In the genomic region with DNA sequence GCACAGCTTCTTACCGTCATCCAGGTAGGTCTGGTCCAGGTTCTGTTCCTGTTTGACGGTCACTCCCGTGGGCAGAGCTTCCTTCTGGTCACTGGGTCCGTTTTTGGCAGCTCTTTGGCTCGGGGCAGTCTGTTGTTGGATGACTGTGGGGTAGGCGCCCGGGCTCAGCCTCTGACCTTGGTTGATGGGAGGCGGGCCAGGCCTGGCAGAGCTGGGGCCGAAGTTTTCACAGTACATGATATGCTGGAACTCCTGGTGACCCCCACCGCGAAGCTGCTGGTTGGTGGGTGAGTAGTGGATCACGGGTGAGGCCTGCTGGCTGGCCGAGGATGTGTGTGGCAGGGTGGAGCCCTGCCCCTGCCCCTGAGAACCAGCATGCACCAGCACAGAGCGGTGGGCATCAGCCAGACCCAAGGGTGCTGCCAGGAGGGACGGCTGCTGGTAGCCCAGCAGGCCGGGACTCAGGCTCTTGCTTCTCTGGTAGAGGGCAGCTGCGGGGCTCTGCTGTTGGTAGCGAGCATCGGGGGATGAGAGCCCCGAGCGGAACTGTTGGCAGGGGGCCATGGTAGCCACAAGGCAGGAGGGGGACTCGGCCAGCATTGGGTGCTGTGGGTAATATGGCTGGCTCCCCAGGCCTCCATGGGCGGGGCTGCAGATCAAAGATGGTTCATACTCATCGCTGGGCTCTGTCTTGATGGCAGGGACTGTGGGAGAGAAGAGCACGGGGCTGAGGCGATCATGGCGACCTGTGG, we compare ENCODE assay signal across 16 mouse cellular contexts.
DNase-seq lines count a peak whose midpoint lies in the region; ATAC-seq and TF ChIP-seq lines count a peak whose summit lies in the region.
"Had no signal": no experiment of that assay in that cellular context is flagged by ENCODE, and none has a peak within 500 bp of the region (broad histone marks: within the 10 kb centered on the region; RNA-seq: fewer than 3 reads in every experiment).

No protein-coding gene starts in this region.

- no peaks in the 10 kb centered on the region for H3K27me3 ChIP-seq in forebrain, embryonic 10.5 days (ENCODE audit: poor library complexity, severe bottlenecking)
- no peaks in the 10 kb centered on the region for H3K27me3 ChIP-seq in forebrain, embryonic 16.5 days (replicated peaks; ENCODE audit: control insufficient read depth, insufficient read depth, low read length)
- H3K27me3 ChIP-seq in hindbrain, embryonic 10.5 days (ENCODE audit: insufficient read depth, poor library complexity, severe bottlenecking), result 0 out of 2 replicates have a peak, but pooled peaks cover 5% of the 10 kb centered on the region
- no peaks in the 10 kb centered on the region for H3K27me3 ChIP-seq in hindbrain, embryonic 14.5 days (ENCODE audit: control insufficient read depth, insufficient read depth, low read length)
- H3K27me3 ChIP-seq in E14TG2a.4 (ENCODE audit: insufficient read depth, low read length), result peaks cover 18% of the 10 kb centered on the region
- H3K27me3 ChIP-seq in thymus, adult 2 months (ENCODE audit: control insufficient read depth, insufficient read depth, low read length), result no peaks in the 10 kb centered on the region
- H3K27me3 ChIP-seq: heart, embryonic 15.5 days; limb, embryonic 12.5 days had no signal

- H3K4me1 ChIP-seq in forebrain, embryonic 10.5 days, result 0 out of 2 replicates have a peak, but pooled peaks cover 2% of the 10 kb centered on the region
- H3K4me1 ChIP-seq in forebrain, embryonic 16.5 days (replicated peaks; ENCODE audit: control insufficient read depth, insufficient read depth, low read length), result no peaks in the 10 kb centered on the region; the same call in 1 of the 2 replicates
- H3K4me1 ChIP-seq in hindbrain, embryonic 10.5 days (replicated peaks), result 0 out of 2 replicates have a peak, but pooled peaks cover 3% of the 10 kb centered on the region
- H3K4me1 ChIP-seq in hindbrain, embryonic 14.5 days (replicated peaks; ENCODE audit: control insufficient read depth, insufficient read depth, low read length), result no peaks in the 10 kb centered on the region
- H3K4me1 ChIP-seq in E14TG2a.4 (replicated peaks; ENCODE audit: low read depth, low read length), result peaks cover 12% of the 10 kb centered on the region
- H3K4me1 ChIP-seq in thymus, adult 2 months (replicated peaks; ENCODE audit: control insufficient read depth, insufficient read depth, low read length), result peaks cover 5% of the 10 kb centered on the region

- TF ChIP-seq CTCF in E14TG2a.4 (conservative IDR thresholded peaks at IDR 0.05; ENCODE audit: low read length), result no peak
- no peak for TF ChIP-seq CTCF in thymus, adult 2 months (IDR thresholded peaks at IDR 0.05; ENCODE audit: borderline replicate concordance, control insufficient read depth, extremely low read depth, insufficient read depth, low read length, poor library complexity)

- H3K27ac ChIP-seq in forebrain, embryonic 10.5 days, result 0 out of 2 replicates have a peak overlapping the region, but pooled peaks have one; percentile 44
- H3K27ac ChIP-seq in forebrain, embryonic 16.5 days (ENCODE audit: low read length), result no peak overlapping the region
- 0 out of 2 replicates have a peak overlapping the region, but pooled peaks have one; percentile 40 for H3K27ac ChIP-seq in hindbrain, embryonic 10.5 days
- H3K27ac ChIP-seq in hindbrain, embryonic 14.5 days, result no peak overlapping the region
- no peak overlapping the region for H3K27ac ChIP-seq in thymus, adult 2 months (ENCODE audit: control insufficient read depth, insufficient read depth, low read length)
- H3K27ac ChIP-seq: heart, embryonic 15.5 days; hindbrain, postnatal 0 days; limb, embryonic 12.5 days had no signal

- no peaks in the 10 kb centered on the region for H3K36me3 ChIP-seq in forebrain, embryonic 10.5 days (replicated peaks)
- H3K36me3 ChIP-seq in forebrain, embryonic 16.5 days (ENCODE audit: control insufficient read depth, insufficient read depth), result no peaks in the 10 kb centered on the region
- no peaks in the 10 kb centered on the region for H3K36me3 ChIP-seq in hindbrain, embryonic 10.5 days
- H3K36me3 ChIP-seq in hindbrain, embryonic 14.5 days (replicated peaks; ENCODE audit: control insufficient read depth, insufficient read depth), result no peaks in the 10 kb centered on the region
- no peaks in the 10 kb centered on the region for H3K36me3 ChIP-seq in E14TG2a.4 (ENCODE audit: insufficient read depth, low read length)
- no peaks in the 10 kb centered on the region for H3K36me3 ChIP-seq in thymus, adult 2 months (ENCODE audit: control insufficient read depth, insufficient read depth, low read length)
- H3K36me3 ChIP-seq: limb, embryonic 12.5 days had no signal

- WGBS in forebrain, embryonic 10.5 days, result 87% methylated on average over 27 of the region's 27 CpGs
- WGBS in forebrain, embryonic 16.5 days, result 78% methylated on average over 27 of the region's 27 CpGs
- WGBS in hindbrain, embryonic 10.5 days, result 90% methylated on average over 27 of the region's 27 CpGs
- WGBS in hindbrain, embryonic 14.5 days, result 86% methylated on average over 27 of the region's 27 CpGs
- 66% methylated on average over 27 of the region's 27 CpGs for WGBS in thymus, adult 2 months

- H3K9me3 ChIP-seq in forebrain, embryonic 10.5 days, result no peaks in the 10 kb centered on the region
- H3K9me3 ChIP-seq in forebrain, embryonic 16.5 days (ENCODE audit: control insufficient read depth, low read length), result no peaks in the 10 kb centered on the region
- no peaks in the 10 kb centered on the region for H3K9me3 ChIP-seq in hindbrain, embryonic 10.5 days
- no peaks in the 10 kb centered on the region for H3K9me3 ChIP-seq in hindbrain, embryonic 14.5 days (ENCODE audit: control insufficient read depth, low read length)
- no peaks in the 10 kb centered on the region for H3K9me3 ChIP-seq in E14TG2a.4 (ENCODE audit: low read length)
- H3K9me3 ChIP-seq: heart, embryonic 15.5 days; limb, embryonic 12.5 days had no signal

- TF ChIP-seq POLR2A in thymus, adult 2 months (IDR thresholded peaks at IDR 0.05; ENCODE audit: control insufficient read depth, extremely low read depth, insufficient read depth, low read length, poor library complexity), result no peak

- no peak overlapping the region for H3K4me3 ChIP-seq in forebrain, embryonic 10.5 days
- H3K4me3 ChIP-seq in forebrain, embryonic 16.5 days (replicated peaks; ENCODE audit: low read length), result no peak overlapping the region
- H3K4me3 ChIP-seq in hindbrain, embryonic 10.5 days, result no peak overlapping the region
- H3K4me3 ChIP-seq in hindbrain, embryonic 14.5 days (replicated peaks; ENCODE audit: low read length), result no peak overlapping the region
- H3K4me3 ChIP-seq in E14TG2a.4 (replicated peaks; ENCODE audit: low read length), result peak overlapping the region; percentile 46
- H3K4me3 ChIP-seq in thymus, adult 2 months (ENCODE audit: control insufficient read depth, insufficient read depth, low read length), result no peak overlapping the region
- H3K4me3 ChIP-seq: erythroblast, embryonic 14.5 days; heart, embryonic 15.5 days; limb, embryonic 12.5 days had no signal

- no peak for ATAC-seq in forebrain, embryonic 16.5 days
- ATAC-seq in hindbrain, embryonic 14.5 days (ENCODE audit: low FRiP score), result no peak
- peak; percentile 46 for ATAC-seq in common myeloid progenitor, adult 5-6 weeks (replicated peaks; ENCODE audit: low read depth, poor library complexity, severe bottlenecking)

- no peak overlapping the region for H3K9ac ChIP-seq in forebrain, embryonic 16.5 days (replicated peaks; ENCODE audit: low read depth, low read length)
- no peak overlapping the region for H3K9ac ChIP-seq in hindbrain, embryonic 14.5 days
- H3K9ac ChIP-seq: heart, embryonic 15.5 days; limb, embryonic 12.5 days had no signal

- H3K4me2 ChIP-seq in forebrain, embryonic 16.5 days (ENCODE audit: low read length), result no peak overlapping the region
- no peak overlapping the region for H3K4me2 ChIP-seq in hindbrain, embryonic 14.5 days (replicated peaks)
- H3K4me2 ChIP-seq: heart, embryonic 15.5 days; limb, embryonic 12.5 days had no signal

- no peak for DNase-seq in forebrain, embryonic 10.5 days (ENCODE audit: extremely low spot score, low spot score)
- DNase-seq in hindbrain, embryonic 10.5 days (ENCODE audit: low spot score), result no peak
- no peak for DNase-seq in hindbrain, embryonic 14.5 days (ENCODE audit: low spot score)
- DNase-seq in thymus, adult 2 months, result no peak
- DNase-seq in urinary bladder, postnatal 14 days (ENCODE audit: low spot score), result no peak
- DNase-seq: cerebellum, adult 11-12 months; kidney, adult 8-10 months; lung, adult 18-20 months; thymus, postnatal 4 days had no signal

Comparison
In these comparisons a context has a peak if more than half of its experiments do, and no peak if none do; other contexts are left out.
1. H3K27ac ChIP-seq: peak in forebrain, embryonic 10.5 days (single experiment) and hindbrain, embryonic 10.5 days (single experiment); none in forebrain, embryonic 16.5 days (single experiment), hindbrain, embryonic 14.5 days (single experiment) and thymus, adult 2 months (single experiment).